Mouse (Mus musculus) megakaryocyte, adult 5-6 weeks (primary cell): ENCODE data around the gene Defb29. TPM values are rescaled to one million over a fixed set of nuclear protein-coding genes. Genes with fewer than 3 reads are reported as not detected.

Source experiments
- ATAC-seq: 2 replicates; pipeline ENCODE4 v1.8.0; 2016; ENCODE audit warnings: mild to moderate bottlenecking, inconsistent platforms; ENCODE audit not compliant: poor library complexity, severe bottlenecking
- total RNA-seq, 2 experiments: library from RNA; stranded (forward) in 1 of 2; stranded (reverse) in 1 of 2; fragments of 153-499, 151-499 nt in 1 of 2; fragments of 221-1000, 200-1000 nt in 1 of 2; gene quantifications; 2 replicates each; pipeline versions ENCODE4 v1.2.3 to v1.2.4; 2015 to 2017

Gene Defb29
- total RNA-seq, 2 experiments from 2014 or later: not detected

DNA sequence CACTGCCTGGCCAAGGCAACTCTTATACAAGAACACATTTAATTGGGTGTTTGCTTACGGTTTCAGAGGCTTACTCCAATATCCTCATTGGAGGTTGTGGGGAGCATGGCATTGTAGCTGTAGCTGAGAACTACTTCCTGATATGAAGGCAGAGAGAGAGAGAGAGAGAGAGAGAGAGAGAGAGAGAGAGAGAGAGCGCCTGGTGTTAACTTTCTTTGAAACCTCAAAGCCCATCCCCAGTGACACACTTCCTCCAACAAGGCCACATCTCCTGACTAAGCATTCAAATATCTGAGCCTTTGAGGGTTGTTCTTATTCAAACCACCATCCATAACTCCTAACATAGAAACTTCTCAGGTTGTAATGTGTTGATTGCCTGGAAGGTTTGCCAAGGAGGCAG, 35.9 kb downstream of the Defb29 start:
- no peak for ATAC-seq

DNA sequence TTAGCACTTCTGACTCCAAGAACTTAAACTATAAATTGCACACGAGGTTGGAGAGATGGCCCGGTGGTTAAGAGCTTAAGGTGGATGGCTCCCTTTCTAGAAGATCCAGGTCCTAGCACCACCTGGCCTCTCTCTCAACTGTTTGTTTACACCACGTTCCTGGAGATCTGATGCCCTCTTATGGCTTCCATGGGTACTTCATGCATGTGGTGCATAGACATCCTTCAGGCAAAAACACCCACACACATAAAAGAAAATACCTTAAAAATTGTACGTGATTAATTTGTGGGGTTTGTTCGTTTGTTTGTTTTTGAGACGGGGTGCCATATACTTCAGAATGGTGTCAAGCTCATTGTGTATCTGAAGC, 39.1 kb downstream of the Defb29 start:
- ATAC-seq: no peak

DNA sequence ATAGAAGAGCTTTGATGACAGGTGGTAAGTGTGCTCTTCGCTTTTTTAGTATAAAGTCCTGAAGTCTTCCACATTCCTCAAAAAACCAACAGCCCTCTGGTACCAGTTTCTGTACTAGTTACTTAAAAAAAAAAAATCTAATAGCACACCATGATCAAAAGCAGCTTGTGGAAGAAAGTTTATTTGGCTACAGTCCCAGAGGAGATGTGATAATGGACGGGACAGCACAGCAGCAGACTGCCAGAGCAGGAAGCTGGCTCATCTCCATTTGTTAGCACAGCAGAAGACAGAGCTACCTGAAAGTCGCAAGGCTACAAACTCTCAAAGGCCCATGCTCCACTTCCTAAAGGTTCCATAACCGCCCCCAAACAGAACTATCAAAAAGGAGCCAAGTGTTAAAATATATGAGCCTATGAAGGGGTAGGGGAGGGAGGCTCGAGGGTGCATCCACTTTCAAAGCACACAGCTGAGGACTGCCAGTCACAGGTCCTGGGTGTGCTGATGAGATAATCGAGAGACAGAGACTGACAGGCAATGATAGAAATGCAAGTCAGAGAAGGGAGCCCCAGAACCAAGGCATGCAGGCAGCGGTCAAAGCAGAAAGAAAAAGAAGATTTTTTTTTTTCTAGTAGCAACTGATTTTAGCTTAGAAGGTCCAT, 39.6 kb downstream of the Defb29 start:
- ATAC-seq: no peak

DNA sequence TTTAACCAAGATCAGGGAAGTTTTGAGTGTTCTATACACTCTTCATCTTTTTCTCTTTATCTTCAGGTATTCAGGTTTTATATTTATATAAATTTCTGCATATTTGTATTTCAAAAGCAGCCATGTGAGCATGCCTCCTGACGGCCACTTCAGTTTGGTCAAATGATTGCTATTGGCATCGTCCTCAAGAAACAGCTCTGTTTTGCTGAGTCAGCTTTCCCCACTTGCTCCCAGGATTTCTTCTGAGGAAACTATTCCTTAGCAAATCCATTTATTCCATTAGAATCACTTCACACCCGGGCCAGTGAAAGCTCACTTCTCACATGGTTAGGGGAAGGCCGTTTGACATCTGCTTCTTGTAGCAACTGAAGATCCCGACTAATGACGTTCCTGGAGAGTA, 41.9 kb downstream of the Defb29 start:
- no peak for ATAC-seq

DNA sequence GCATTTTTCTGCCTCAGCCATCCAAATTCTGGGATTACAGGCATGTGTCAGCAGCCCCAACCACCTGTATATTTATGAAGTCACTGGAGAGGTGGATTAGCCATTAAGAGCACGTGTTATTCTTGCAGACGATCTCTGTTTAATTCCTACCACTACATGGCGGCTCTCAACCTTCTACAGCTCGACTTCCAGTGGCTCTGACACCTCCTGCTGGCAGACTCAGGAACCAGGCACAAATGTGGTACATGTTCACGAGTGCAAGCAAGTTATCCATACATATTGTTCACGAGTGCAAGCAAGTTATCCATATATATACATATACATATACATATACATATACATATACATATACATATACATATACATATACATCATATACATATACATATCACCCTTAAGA, 46.7 kb downstream of the Defb29 start:
- ATAC-seq: no peak

DNA sequence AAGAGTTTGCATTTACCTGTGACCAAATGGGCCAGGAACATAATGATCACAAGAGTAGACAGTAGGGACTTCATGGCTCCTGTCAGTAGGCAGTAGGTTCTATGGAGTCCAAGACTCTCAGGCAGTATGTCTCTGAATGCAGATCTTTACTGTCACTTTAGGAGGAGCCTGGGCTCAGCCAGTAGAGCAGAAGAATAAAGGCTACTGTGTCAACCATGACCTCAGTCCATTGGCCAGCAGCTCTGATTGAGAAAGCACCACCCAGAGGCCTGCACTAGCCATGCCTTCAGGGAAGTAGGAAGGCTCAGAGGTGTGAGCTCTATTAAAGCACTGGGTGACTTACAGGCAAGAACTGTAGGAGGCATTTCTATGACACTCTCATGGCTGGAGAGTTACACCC, 49.9 kb downstream of the Defb29 start, which contains the start of gene Defb22:
TSS of gene Defb22 (minus strand) at position 101 of the 400 bp plus-strand sequence.
- ATAC-seq: no peak

Other genes with a start within 250 kb of the Defb29 start
- 23.3 and 28.1 TPM in 2 replicates for gene Tbc1d20, start 246.3 kb downstream of the Defb29 start, total RNA-seq (2015)
- gene Tbc1d20, start 246.3 kb downstream of the Defb29 start, total RNA-seq (2017): 23.2 and 28.9 TPM in 2 replicates
- gene Rbck1, start 207.4 kb downstream of the Defb29 start, total RNA-seq (2015): 45.4 and 46.2 TPM in 2 replicates
- gene Rbck1, start 207.4 kb downstream of the Defb29 start, total RNA-seq (2017): 54.8 and 55.5 TPM in 2 replicates
- gene Trib3, start 196.1 kb downstream of the Defb29 start, total RNA-seq (2015): 0.16 and 1.3 TPM in 2 replicates
- 1.1 TPM in 1 of 2 replicates, not detected in the other for gene Trib3, start 196.1 kb downstream of the Defb29 start, total RNA-seq (2017)
- gene Nrsn2, start 163.5 kb downstream of the Defb29 start, total RNA-seq (2015): not detected in 2 replicates
- gene Nrsn2, start 163.5 kb downstream of the Defb29 start, total RNA-seq (2017): not detected in 2 replicates
- gene Sox12, start 142.0 kb downstream of the Defb29 start, total RNA-seq (2015): 0.27 and 0.60 TPM in 2 replicates
- gene Sox12, start 142.0 kb downstream of the Defb29 start, total RNA-seq (2017): 0.12 and 0.15 TPM in 2 replicates
- 0.98 and 1.9 TPM in 2 replicates for gene Zcchc3, start 125.1 kb downstream of the Defb29 start, total RNA-seq (2015)
- 2.1 and 2.6 TPM in 2 replicates for gene Zcchc3, start 125.1 kb downstream of the Defb29 start, total RNA-seq (2017)
- not detected in 2 replicates for gene 6820408C15Rik, start 124.5 kb downstream of the Defb29 start, total RNA-seq (2015)
- not detected in 2 replicates for gene 6820408C15Rik, start 124.5 kb downstream of the Defb29 start, total RNA-seq (2017)
- gene Defb23, start 75.5 kb downstream of the Defb29 start, total RNA-seq (2015): not detected in 2 replicates
- not detected in 2 replicates for gene Defb23, start 75.5 kb downstream of the Defb29 start, total RNA-seq (2017)
- gene Defb20, start 63.0 kb downstream of the Defb29 start, total RNA-seq (2015): not detected in 2 replicates
- not detected in 2 replicates for gene Defb20, start 63.0 kb downstream of the Defb29 start, total RNA-seq (2017)
- gene Defb22, start 50.0 kb downstream of the Defb29 start, total RNA-seq (2015): not detected in 2 replicates
- gene Defb22, start 50.0 kb downstream of the Defb29 start, total RNA-seq (2017): not detected in 2 replicates
- not detected in 2 replicates for gene Defb26, start 28.4 kb downstream of the Defb29 start, total RNA-seq (2015)
- not detected in 2 replicates for gene Defb26, start 28.4 kb downstream of the Defb29 start, total RNA-seq (2017)
- not detected in 2 replicates for gene Defb28, start 21.8 kb downstream of the Defb29 start, total RNA-seq (2015)
- gene Defb28, start 21.8 kb downstream of the Defb29 start, total RNA-seq (2017): not detected in 2 replicates
- gene Gm17416, start 29.2 kb upstream of the Defb29 start, total RNA-seq (2015): not detected in 2 replicates
- not detected in 2 replicates for gene Gm17416, start 29.2 kb upstream of the Defb29 start, total RNA-seq (2017)
- gene Defb21, start 32.6 kb upstream of the Defb29 start, total RNA-seq (2015): not detected in 2 replicates
- gene Defb21, start 32.6 kb upstream of the Defb29 start, total RNA-seq (2017): not detected in 2 replicates
- gene Defb19, start 40.2 kb upstream of the Defb29 start, total RNA-seq (2015): not detected in 2 replicates
- not detected in 2 replicates for gene Defb19, start 40.2 kb upstream of the Defb29 start, total RNA-seq (2017)
- not detected in 2 replicates for gene Defb45, start 59.3 kb upstream of the Defb29 start, total RNA-seq (2015)
- gene Defb45, start 59.3 kb upstream of the Defb29 start, total RNA-seq (2017): not detected in 2 replicates
- not detected in 2 replicates for gene Defb36, start 64.2 kb upstream of the Defb29 start, total RNA-seq (2015)
- not detected in 2 replicates for gene Defb36, start 64.2 kb upstream of the Defb29 start, total RNA-seq (2017)
- not detected in 2 replicates for gene Defb25, start 83.0 kb upstream of the Defb29 start, total RNA-seq (2015)
- not detected in 2 replicates for gene Defb25, start 83.0 kb upstream of the Defb29 start, total RNA-seq (2017)
- 8.9 and 10.2 TPM in 2 replicates for gene Rem1, start 86.9 kb upstream of the Defb29 start, total RNA-seq (2015)
- 9.0 and 15.4 TPM in 2 replicates for gene Rem1, start 86.9 kb upstream of the Defb29 start, total RNA-seq (2017)
- gene H13, start 129.4 kb upstream of the Defb29 start, total RNA-seq (2015): 165 and 166 TPM in 2 replicates
- 100 and 109 TPM in 2 replicates for gene H13, start 129.4 kb upstream of the Defb29 start, total RNA-seq (2017)
- 8.4 and 9.3 TPM in 2 replicates for gene Mcts2, start 146.9 kb upstream of the Defb29 start, total RNA-seq (2015)
- gene Mcts2, start 146.9 kb upstream of the Defb29 start, total RNA-seq (2017): 7.1 and 8.3 TPM in 2 replicates
- gene Id1, start 196.2 kb upstream of the Defb29 start, total RNA-seq (2015): 28.4 and 48.3 TPM in 2 replicates
- 35.0 and 40.1 TPM in 2 replicates for gene Id1, start 196.2 kb upstream of the Defb29 start, total RNA-seq (2017)
- gene Cox4i2, start 214.1 kb upstream of the Defb29 start, total RNA-seq (2015): 0.20 and 0.55 TPM in 2 replicates
- gene Cox4i2, start 214.1 kb upstream of the Defb29 start, total RNA-seq (2017): 0.41 TPM in 1 of 2 replicates, not detected in the other